Mouse (Mus musculus) telencephalon, adult 2 months (tissue): Measurements from ENCODE around the gene Armc5.

Experiments used
- DNase-seq: peaks from one replicate; pipeline ENCODE4 v3.0.0-alpha.2; 2011; ENCODE audit warnings: low read depth, low spot score

Armc5 gene

DNA sequence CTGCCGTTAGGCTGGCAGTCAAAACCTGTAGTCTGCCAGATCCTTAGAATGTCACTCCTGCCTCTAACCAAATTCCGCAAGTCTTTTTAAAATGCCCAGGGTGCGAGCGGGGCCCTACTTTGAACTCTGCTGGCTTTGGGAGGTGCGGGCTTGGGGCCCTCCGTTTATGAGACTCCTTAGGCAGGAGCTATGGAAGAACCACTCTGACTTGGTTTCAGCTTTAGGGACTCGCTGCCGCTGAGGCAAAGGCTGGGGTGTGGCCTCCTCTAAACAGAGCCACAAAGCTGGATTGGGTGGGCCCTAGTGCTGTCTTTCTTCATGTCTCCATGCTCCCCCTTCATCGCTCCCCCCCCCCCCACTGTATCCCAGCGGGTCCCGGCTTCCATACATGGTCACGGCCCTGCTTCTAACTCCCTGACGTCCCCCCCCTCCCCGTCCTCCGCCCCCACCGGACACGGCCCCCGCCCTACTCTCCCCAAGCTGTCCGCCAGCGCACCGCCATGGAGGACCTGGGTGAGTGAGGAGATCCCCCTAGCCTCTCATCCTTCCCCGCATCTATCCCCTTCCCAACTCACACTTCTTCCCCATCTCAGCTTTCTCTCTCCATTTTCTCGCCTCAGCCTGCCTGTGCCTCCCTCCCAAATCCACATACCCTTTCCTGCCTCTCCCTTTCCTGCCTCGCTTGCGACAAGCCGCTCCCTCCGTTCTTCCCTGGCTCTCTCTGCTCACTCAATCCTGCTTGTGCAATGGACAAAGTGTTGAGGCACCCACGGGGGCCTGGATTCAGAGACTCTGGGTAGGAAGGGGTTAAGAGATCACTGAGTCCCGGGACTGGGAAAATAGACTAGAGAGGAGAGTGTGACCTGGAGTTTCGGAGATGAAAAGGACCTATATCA is 9.6 kb downstream of the Armc5 start, which contains the start of gene Tgfb1i1:
TSS of gene Tgfb1i1 (plus strand) at position 317 of the 896 bp plus-strand sequence.
- DNase-seq, result peak; percentile 58

DNA sequence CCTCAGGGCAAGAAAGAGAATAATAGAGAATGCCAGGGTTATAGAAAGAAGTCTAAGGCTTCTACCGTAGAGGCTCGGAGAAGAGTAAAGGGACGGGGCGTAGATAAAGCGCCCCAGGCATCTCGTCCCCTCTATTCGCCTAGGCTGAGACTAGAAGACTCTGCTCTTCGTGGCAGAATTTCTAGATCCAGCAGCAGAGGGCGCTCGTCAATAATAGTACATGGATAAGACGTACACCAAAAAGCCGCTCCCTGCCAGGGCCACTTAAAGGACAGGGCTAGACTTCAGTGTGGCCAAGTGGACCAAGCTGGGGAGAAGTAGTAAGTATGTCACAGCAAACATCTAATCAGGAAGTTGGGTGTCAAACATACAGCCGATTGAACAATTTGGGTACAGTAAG is 10.3 kb downstream of the Armc5 start:
- peak; percentile 77 for DNase-seq

DNA sequence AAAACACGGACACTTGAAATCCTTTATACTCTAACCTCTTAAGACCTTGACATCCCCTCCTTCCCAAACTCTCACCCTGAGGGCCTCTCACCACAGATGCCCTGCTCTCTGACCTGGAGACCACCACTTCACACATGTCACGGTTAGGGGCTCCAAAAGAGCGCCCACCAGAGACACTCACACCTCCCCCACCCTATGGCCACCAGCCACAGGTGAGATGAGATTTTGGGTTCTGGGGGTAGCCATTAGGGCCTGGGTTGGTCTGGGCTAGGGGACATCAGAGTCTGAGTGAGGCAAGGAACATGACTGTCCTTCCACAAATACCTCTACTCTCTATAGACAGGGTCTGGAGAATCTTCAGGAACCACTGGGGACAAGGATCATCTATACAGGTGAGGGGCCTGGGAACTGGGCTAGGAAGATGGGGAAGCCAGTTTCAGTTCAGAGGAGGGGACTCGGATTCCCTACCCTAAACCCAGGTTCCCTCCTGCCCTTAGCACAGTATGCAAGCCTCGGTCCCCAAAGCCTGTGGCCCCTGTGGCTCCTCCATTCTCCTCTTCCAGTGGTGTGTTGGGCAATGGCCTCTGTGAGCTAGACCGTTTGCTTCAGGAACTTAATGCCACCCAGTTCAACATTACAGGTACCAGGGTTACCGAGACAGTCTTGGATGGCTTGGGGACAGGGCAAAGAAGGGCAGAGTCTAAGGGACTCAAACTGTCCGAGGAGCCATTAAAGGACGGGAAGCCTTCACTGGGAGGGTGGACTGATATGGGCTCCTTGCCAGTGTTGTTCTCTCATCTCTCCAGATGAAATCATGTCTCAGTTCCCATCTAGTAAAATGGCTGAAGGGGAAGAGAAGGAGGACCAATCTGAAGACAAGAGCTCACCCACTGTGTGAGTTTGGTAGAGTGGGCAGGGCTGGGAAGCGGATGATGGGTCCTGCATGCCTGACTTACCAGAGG is 11.2 kb downstream of the Armc5 start:
- DNase-seq, result no peak

DNA sequence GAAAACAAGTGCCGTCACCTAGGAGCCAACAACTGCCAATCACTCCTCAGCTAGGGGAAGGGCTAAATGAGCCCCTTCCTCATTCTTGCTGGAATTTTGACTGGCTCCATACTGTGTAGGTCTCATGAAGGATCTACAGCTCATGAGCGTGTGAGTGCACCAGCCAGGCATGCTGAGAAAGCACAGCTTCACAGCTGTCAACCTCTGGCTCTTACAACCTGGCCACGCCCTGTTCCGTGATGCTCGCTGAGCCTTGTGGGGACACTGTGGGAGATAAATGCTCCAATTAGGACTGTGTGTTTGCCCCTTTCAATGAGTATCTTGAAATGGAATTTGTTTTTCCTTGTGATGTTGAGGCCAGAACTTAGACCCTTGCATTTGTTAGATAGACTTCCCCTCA is 12.9 kb downstream of the Armc5 start:
- DNase-seq, result no peak

DNA sequence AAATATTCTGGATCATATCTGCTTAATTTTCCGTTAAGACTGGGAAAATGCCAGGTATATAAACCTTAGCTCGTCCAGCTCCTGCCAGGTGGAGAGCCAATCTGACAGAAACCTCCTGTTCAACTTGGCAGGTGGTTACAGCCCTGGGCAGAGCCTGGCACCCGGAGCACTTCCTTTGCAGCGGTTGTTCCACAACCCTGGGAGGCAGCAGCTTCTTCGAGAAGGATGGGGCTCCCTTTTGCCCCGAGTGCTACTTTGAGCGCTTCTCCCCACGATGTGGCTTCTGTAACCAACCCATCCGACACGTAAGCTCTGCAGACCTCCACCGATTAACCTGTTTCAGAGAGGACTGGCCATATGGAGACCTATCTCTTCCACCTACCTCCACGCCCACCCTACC is 14.8 kb downstream of the Armc5 start:
- DNase-seq, result no peak

DNA sequence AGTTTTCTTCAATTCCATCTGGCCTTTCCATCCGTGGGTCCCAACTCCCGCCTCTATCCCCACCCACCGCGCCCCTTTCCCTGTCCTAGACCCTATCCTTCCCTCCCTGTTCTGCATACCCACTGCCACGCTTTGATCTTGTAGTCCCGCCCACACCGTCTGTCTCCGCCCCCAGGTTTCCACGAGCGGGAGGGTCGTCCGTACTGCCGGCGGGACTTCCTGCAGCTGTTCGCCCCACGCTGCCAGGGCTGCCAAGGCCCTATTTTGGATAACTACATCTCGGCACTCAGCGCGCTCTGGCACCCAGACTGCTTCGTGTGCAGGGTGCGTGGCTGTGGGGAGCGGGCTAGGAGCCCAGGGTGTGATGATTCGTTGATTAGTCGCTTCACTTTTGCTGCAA is 15.5 kb downstream of the Armc5 start:
- peak; percentile 68 for DNase-seq

DNA sequence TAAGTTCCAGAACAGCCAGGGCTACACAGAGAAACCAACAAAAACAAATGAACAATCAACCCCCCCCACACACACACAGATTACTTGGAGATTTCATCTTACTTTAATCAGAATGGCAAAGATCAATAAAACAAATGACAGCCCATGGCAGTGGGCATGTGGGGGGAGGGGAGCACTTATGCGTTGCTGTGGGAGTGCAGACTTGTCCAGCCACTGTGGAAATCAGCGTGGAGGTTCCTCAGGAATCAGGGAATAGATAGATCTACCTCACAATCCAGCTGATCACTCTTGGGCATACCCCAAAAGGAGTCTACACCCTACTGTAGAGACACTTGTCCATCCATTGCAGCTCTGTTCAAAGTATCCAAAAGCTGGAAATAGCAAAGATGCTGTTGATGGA is 17.8 kb downstream of the Armc5 start:
- DNase-seq, result no peak

DNA sequence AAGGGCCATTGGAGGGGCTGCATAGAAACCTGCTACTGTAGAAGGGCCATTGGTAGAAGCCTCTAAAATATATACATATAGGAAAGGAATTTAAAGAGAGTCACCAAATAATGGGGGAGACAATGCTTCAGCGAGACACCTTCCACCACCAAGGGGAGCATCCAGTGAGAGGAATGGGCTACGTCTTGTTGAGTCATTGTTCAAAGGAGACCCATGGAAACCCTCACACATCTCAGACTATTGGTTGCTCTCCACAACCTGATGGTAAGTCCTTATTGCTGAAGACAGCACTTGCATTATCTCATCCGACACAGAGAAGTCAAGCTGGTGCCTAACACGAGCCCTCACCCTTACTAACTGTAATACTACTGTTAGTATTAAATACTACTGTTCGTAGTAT is 18.6 kb downstream of the Armc5 start:
- DNase-seq, result no peak

DNA sequence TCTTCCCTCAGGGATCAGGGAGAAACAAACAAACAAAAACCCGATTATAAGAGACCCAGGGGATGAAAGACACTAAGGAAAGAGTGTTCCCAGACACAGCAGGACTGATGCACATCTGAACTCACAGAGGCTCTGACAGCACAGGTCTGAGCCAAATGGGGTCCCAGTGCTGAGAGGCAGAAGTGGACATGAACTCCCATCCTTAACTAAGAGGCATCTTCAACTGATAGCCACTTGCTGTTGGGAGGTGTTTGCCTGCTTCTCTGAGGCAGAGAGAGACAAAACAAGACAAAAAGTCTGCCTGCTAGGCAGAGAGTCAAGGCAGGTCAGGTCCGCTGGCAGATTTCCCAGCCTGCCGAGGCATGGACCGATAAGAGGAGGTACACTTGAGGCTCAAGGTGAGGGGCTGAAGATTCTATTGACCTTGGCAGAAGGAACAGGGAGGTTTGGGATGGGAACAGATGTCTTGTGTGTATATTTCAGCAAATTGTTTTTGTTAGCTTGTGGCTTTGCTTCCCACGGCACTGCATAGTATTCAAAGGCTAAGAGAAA is 19.7 kb downstream of the Armc5 start:
- DNase-seq, result no peak

DNA sequence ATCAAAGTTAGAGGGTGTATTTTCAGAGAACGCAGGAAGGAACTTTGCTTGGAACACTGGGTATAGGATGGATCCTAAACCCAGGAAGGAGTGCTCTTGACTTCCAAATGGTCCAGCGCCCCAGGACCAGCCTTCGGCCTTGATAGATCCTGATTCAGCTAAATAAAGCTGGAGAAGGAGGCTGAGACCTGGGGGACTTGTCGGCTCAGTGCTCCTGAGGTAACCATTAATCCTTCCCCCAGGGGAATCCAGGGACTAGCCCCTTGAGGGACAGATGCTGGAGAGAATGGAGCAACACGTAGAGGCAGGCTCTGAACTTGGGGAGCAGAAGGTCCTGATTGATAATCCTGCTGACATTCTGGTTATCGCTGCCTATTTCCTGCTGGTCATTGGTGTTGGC is 28.3 kb downstream of the Armc5 start, which contains the start of gene Slc5a2:
TSS of gene Slc5a2 (plus strand) at position 247 of the 400 bp plus-strand sequence.
- DNase-seq, result no peak

DNA sequence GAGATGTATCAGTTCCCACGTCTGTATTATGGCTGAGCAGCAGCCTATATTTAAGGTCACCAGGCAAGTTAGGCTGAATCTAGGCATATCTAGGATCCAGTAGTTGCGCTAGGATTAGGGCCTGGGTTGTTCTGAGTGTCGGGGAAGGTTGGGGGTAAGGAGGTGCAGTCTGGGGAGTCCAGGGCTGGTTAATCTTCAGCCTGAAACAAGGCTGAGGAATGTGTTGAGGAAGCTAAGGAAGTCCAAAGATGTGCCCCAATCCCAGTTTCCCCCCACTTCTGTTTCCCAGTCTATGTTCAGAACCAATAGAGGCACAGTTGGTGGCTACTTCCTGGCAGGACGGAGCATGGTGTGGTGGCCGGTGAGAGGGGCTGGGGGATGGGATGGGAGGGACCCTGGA is 28.9 kb downstream of the Armc5 start:
- no peak for DNase-seq

DNA sequence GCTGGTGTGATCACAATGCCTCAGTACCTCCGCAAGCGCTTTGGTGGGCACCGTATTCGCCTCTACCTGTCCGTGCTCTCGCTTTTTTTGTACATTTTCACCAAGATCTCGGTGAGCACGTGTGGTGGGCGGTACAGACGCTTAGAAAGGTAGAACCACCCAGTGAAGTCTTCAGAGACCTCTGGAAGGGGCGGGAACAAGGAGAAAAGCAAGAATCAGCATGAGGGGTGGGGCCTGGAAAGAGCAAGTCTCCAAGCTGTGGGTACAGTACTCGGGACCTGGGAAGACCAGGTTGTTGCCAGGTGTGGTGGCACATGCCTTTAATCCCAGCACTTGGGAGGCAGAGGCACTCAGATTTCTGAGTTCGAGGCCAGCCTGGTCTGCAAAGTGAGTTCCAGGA is 30.2 kb downstream of the Armc5 start:
- no peak for DNase-seq

DNA sequence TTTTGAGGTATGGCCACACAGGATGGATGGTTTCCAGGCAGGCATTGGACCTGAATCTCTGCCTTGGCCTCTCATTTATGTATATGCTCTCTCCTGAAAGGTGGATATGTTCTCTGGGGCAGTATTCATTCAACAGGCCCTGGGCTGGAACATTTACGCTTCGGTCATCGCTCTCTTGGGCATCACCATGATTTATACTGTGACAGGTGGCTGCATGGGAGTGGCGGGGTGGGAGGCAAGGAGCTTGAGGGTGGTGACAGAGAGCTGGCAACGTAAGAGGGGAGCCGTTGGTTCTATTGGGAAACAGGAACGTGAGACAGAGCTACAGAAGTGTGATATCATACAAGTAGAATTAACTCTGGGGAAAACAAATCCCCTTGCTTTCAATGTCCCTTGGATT is 30.7 kb downstream of the Armc5 start:
- no peak for DNase-seq

DNA sequence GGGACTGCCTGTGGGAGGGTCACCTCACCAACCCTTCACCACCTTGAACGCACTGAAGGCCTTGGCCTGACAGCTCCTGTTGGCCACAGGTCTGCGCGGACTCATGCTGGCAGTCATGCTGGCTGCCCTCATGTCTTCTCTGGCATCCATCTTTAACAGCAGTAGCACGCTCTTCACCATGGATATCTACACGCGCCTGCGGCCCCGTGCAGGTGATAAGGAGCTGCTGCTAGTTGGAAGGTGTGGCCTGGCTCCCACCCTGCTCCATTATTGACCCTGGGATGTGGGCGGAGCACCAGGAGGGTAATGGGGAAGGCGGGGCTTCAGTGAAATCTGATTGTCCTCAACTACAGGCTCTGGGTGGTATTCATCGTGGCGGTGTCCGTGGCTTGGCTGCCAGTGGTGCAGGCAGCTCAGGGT is 33.3 kb downstream of the Armc5 start:
- DNase-seq, result no peak

DNA sequence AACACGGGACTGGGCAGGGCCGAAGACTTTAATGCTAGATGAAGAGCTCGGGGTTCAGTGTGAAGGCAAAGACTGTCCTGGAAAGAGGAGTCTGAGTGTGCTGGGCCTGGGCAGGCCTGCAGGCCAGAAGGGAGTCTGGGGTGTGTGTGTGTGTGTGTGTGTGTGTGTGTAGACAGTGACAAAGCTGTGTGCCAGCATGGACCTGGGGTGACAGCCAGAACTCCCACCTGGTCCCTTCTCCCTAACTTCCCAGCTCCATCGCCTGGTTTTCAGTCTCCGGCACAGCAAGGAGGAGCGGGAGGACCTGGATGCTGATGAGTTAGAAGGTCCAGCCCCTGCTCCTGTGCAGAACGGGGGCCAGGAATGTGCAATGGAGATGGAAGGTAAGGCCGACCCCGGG is 34.4 kb downstream of the Armc5 start:
- no peak for DNase-seq

DNA sequence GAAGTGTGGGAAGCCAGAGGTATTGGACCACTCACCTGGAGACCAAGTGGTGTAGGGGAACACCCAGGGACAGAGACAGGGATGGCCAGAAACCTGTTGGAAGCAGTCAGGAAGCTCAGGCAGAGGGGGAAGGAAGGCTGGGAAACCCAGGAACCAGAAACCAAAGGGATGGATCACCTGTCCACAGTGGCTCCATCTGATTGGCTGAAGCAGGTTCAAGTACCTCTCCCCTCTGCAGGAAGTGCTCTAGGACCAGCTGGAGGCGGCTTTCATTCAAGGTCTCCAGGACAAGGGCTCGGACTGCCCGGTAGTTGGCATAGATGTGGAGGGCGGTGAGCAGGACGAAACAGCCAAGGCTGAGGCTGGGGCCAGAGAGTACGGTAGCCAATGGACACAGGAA is 38.9 kb downstream of the Armc5 start:
- no peak for DNase-seq

DNA sequence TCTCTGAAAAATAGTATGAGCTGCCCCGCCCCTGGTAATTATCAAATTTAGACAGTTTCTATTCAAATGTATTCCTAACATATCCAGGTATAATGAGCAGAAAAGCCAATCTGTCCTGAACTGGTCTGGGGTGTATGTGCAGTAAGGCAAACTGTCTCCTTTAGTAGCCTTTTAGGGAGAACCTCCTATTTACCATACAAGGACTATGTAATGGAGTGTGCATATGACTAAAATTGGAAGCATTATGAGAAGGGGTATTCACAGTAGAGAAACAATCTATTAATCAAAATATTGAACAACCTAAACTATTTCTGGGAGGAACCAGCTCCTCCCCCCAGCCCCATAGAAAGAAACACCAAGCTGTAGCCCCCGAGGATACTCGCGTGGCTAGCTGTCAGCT is 42.6 kb downstream of the Armc5 start:
- no peak for DNase-seq

DNA sequence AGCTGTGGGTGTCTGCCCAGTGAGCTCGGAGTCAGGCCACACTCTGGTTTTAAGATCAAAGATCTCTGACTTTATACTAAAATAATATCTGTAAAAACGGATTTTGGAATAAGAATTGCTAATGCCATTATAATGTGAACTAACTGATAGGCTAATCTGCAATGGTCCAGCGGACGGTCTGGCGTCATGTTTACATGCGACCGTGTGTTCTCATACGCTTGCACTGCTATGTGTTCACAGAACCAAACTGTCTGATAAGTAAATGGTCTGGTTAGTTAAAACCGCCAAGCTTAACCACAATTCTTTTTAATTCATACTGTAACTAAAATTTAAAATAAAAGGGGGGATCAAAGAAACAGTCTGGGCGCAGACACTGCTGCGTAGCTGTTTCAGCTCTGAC is 44.6 kb downstream of the Armc5 start:
- no peak for DNase-seq

DNA sequence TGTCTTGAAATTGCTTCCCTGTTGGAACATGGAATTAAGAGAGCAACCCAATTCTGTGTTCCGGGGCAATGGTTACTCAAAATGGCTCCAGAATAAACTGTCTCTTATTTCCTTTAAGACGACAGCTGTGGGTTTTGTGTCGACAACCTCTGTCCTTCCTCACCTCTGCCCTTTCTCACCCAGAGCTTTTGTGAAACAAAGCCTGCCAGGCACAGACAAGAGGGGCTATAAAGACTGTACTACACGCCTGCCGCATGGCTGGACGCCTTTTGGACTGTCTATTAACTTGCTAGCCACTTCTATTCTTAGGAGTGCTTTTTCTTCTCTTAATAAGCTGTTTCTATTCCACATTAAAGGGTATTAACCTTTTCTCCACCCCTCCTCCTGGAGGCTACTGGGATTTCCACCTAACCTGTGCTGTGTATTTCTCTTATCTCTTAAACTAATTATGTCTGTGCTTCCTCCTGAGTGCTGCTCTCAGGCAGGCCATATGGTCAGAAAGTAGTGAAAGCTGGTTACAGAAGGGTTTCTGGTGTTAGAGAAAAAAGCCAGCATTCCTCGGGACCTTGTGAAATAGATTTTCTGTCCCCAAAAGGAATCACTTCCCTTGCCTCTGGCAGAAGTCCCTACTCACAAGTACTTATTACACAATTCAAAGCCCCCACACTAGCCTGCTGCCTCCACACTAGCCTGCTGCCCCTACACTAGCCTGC is 45.5 kb downstream of the Armc5 start:
- DNase-seq, result no peak

DNA sequence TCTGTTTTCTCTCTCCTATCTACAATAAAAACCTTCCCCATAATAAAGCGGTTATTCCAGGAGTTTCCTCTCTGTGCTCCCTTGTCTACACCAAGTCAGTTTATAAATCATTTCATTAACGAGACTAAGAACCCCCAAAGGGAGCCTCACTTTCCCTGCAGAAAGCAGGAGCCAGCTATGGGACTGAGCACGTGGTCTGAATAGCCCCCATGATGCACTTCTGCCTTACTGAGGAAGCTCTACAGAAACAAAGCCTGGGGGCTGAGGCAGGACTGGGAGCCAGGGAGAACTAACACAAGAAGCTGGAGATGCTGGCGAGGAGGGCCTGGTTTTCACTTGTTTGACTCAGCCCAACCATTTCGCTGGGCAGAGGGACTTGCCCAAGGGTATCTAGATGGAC is 46.9 kb downstream of the Armc5 start:
- no peak for DNase-seq

DNA sequence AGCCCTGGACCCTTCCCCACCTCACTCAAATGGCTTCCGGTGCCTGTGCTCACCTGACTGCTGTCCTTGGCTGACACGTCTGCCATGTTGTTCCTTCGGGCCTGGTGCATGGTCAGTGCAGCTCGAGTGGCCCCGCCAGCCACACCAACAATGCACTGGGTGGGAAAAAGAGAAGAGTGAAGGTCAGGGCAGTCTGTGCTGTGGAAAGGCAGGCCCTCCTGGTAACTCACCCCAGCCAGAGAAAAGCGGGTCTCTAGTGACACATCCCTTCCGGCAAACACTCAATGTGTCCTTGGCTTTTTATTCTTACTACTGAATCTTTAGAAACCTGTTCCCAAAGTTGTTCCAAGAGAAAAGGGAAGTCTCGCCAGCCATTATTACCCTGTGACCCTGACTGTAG is 47.9 kb downstream of the Armc5 start:
- DNase-seq, result no peak
